Mouse (Mus musculus) lung, postnatal 0 days (tissue): ENCODE measurements around the gene Cdon. TPM values are rescaled to one million over a fixed set of nuclear protein-coding genes. Genes with fewer than 3 reads are reported as not detected.

ENCODE experiments used
- ATAC-seq: fragments of 200-750 bp; cut with Nextera tagmentation; 2 replicates; pipeline ENCODE4 v1.8.0; 2017; ENCODE audit warnings: moderate library complexity
- DNase-seq: peaks from one replicate; pipeline ENCODE4 v3.0.0-alpha.2; 2016; ENCODE audit warnings: low spot score
- H3K27ac ChIP-seq: fragments of 300-500 bp; sonication (generic); 2 replicates; pipeline ENCODE4 v1.5.1; 2014; ENCODE audit warnings: antibody characterized with exemption, mild to moderate bottlenecking, low read length, mixed read lengths
- H3K27me3 ChIP-seq: fragments of 300-500 bp; sonication (generic); replicated peaks from 2 replicates; pipeline ENCODE4 v1.6.1; 2014; ENCODE audit warnings: low read length, mixed read lengths; ENCODE audit not compliant: insufficient read depth
- H3K36me3 ChIP-seq: fragments of 300-500 bp; sonication (generic); 2 replicates; pipeline ENCODE4 v1.6.1; 2014; ENCODE audit warnings: low read length, mixed read lengths; ENCODE audit not compliant: insufficient read depth
- H3K4me1 ChIP-seq: fragments of 300-500 bp; sonication (generic); 2 replicates; pipeline ENCODE4 v1.6.1; 2014; ENCODE audit warnings: antibody characterized with exemption, low read depth, low read length, mixed read lengths; ENCODE audit not compliant: insufficient read depth
- H3K4me2 ChIP-seq: fragments of 300-500 bp; sonication (generic); replicated peaks from 2 replicates; pipeline ENCODE4 v1.6.1; 2014; ENCODE audit warnings: low read depth, mild to moderate bottlenecking, low read length, moderate library complexity, mixed read lengths
- H3K4me3 ChIP-seq: fragments of 300-500 bp; sonication (generic); 2 replicates; pipeline ENCODE4 v1.5.1; 2014; ENCODE audit warnings: low read depth, low read length
- H3K9ac ChIP-seq: fragments of 300-500 bp; sonication (generic); replicated peaks from 2 replicates; pipeline ENCODE4 v1.6.1; 2014; ENCODE audit warnings: low read depth, mild to moderate bottlenecking
- H3K9me3 ChIP-seq: fragments of 300-500 bp; sonication (generic); 2 replicates; pipeline ENCODE4 v1.6.1; 2016; ENCODE audit warnings: low read length, mixed read lengths
- CTCF ChIP-seq: IDR thresholded peaks from 2 replicates; pipeline ENCODE4 v1.5.1; 2016; ENCODE audit warnings: antibody characterized with exemption, mild to moderate bottlenecking
- EP300 ChIP-seq: IDR thresholded peaks from 2 replicates; pipeline ENCODE4 v1.6.1; 2016; ENCODE audit warnings: antibody characterized with exemption, mild to moderate bottlenecking, control low read depth
- WGBS: fragments of 180-500 bp; shearing (Covaris S2); extraction: QIAGEN DNeasy Blood & Tissue Kit; methylation state at CpG from one replicate; pipeline ENCODE4 v1.1.7; 2014; 5-methylcytosine and 5-hydroxymethylcytosine counted together
- polyA plus RNA-seq: library from polyadenylated mRNA; unstranded; fragments of >200 nt; fragmentation: Nextera tagmentation; extraction: Ambion mirVana; gene quantifications from 2 replicates; pipeline ENCODE4 v1.2.1, GENCODE M21; 2015

The Cdon gene
- polyA plus RNA-seq, 1 experiment from 2014 or later: 1.2 TPM

GRCm38 (mm10) chr9:35518169-35518568 lies 97.2 kb downstream of the Cdon start, which contains the start of gene Gm1113:
TSS of gene Gm1113 (minus strand) at chr9:35518269.
- no peaks in the 10 kb centered on the region for H3K36me3 ChIP-seq
- WGBS: 74% methylated on average over 3 of the region's 3 CpGs
- no peaks in the 10 kb centered on the region for H3K4me1 ChIP-seq
- DNase-seq (no peak), ATAC-seq (no peak)
- no peak for TF ChIP-seq CTCF
- TF ChIP-seq EP300: no peak
- H3K9me3 ChIP-seq: no peaks in the 10 kb centered on the region
- no peak within 1 kb of the TSS for H3K4me2 ChIP-seq
- H3K27ac ChIP-seq: no peak within 1 kb of the TSS
- H3K4me3 ChIP-seq: no peak within 1 kb of the TSS
- H3K27me3 ChIP-seq: no peaks in the 10 kb centered on the region
- no peak within 1 kb of the TSS for H3K9ac ChIP-seq

- Histone ChIP-seq H3K36me3 (no peaks in the 10 kb centered on the region), H3K27me3 (no peaks in the 10 kb centered on the region), H3K4me1 (no peaks in the 10 kb centered on the region), H3K9me3 (no peaks in the 10 kb centered on the region), H3K4me2 (no peak overlapping the region), H3K27ac (no peak overlapping the region), H3K4me3 (no peak overlapping the region), H3K9ac (no peak overlapping the region)
- TF ChIP-seq EP300: no peak
- TF ChIP-seq CTCF: no peak
- ATAC-seq: no peak
- no peak for DNase-seq
- 67% methylated on average over 6 of the region's 6 CpGs for WGBS
These were observed 99.9 kb downstream of the Cdon start for GRCm38 (mm10) chr9:35520631-35521348.

- Histone ChIP-seq H3K4me3 (no peak overlapping the region), H3K27me3 (no peaks in the 10 kb centered on the region), H3K9me3 (no peaks in the 10 kb centered on the region), H3K4me1 (no peaks in the 10 kb centered on the region), H3K27ac (no peak overlapping the region), H3K36me3 (no peaks in the 10 kb centered on the region), H3K9ac (no peak overlapping the region), H3K4me2 (no peak overlapping the region)
- 68% methylated on average over 2 of the region's 2 CpGs for WGBS
- DNase-seq (no peak), ATAC-seq (no peak)
- TF ChIP-seq EP300: no peak
- TF ChIP-seq CTCF: no peak
These were observed 101.3 kb downstream of the Cdon start for GRCm38 (mm10) chr9:35522241-35522640.

GRCm38 (mm10) chr9:35522821-35523515 lies 102.0 kb downstream of the Cdon start:
- Histone ChIP-seq H3K36me3 (no peaks in the 10 kb centered on the region), H3K9ac (no peak overlapping the region), H3K4me1 (no peaks in the 10 kb centered on the region), H3K27me3 (no peaks in the 10 kb centered on the region), H3K4me2 (no peak overlapping the region), H3K9me3 (no peaks in the 10 kb centered on the region), H3K4me3 (no peak overlapping the region), H3K27ac (no peak overlapping the region)
- TF ChIP-seq EP300 (no peak), CTCF (no peak)
- peak; percentile 41 for DNase-seq
- no peak; the same call in 1 of the 2 replicates for ATAC-seq
- WGBS: 59% methylated on average over 1 of the region's 1 CpGs

- Histone ChIP-seq H3K27ac (no peak overlapping the region), H3K9me3 (no peaks in the 10 kb centered on the region), H3K36me3 (no peaks in the 10 kb centered on the region), H3K27me3 (no peaks in the 10 kb centered on the region), H3K4me1 (no peaks in the 10 kb centered on the region), H3K4me3 (no peak overlapping the region), H3K9ac (no peak overlapping the region), H3K4me2 (no peak overlapping the region)
- DNase-seq (peak; percentile 81), ATAC-seq (peak; percentile 83)
- TF ChIP-seq EP300 (no peak), CTCF (no peak)
- 26% methylated on average over 5 of the region's 5 CpGs for WGBS
These were observed 102.6 kb downstream of the Cdon start for GRCm38 (mm10) chr9:35523541-35523940.

GRCm38 (mm10) chr9:35523941-35524411 lies 103.0 kb downstream of the Cdon start:
- Histone ChIP-seq H3K36me3 (no peaks in the 10 kb centered on the region), H3K27me3 (no peaks in the 10 kb centered on the region), H3K9ac (no peak overlapping the region), H3K4me1 (no peaks in the 10 kb centered on the region), H3K4me3 (no peak overlapping the region), H3K9me3 (no peaks in the 10 kb centered on the region), H3K27ac (no peak overlapping the region), H3K4me2 (no peak overlapping the region)
- ATAC-seq: peak; percentile 80
- WGBS: 16% methylated on average over 7 of the region's 7 CpGs
- TF ChIP-seq EP300: no peak
- peak; percentile 89 for TF ChIP-seq CTCF
- DNase-seq: peak; percentile 79
